Mouse (Mus musculus) gastrocnemius, postnatal 36 days (tissue): ENCODE measurements at regions not wholly inside any gene's neighbourhood (a gene's known extent, or its start where the extent isn't known, plus 50 kb on each side); places are given as distances from the start of the nearest gene placed in this dataset.
"Not testable (repeated sequence)": the region's sequence is repeated elsewhere in the genome, so short reads cannot be mapped to it uniquely, and the experiment has no call there.

Experiments
- DNase-seq, 2 experiments: peaks; one replicate each; pipeline ENCODE4 v3.0.0; 2022
- intact Hi-C: fragments of 180-260 bp; cut with DNase I; formaldehyde crosslinking; loops from one replicate; pipeline ENCODE4 v1.15.1; 2025

DNA sequence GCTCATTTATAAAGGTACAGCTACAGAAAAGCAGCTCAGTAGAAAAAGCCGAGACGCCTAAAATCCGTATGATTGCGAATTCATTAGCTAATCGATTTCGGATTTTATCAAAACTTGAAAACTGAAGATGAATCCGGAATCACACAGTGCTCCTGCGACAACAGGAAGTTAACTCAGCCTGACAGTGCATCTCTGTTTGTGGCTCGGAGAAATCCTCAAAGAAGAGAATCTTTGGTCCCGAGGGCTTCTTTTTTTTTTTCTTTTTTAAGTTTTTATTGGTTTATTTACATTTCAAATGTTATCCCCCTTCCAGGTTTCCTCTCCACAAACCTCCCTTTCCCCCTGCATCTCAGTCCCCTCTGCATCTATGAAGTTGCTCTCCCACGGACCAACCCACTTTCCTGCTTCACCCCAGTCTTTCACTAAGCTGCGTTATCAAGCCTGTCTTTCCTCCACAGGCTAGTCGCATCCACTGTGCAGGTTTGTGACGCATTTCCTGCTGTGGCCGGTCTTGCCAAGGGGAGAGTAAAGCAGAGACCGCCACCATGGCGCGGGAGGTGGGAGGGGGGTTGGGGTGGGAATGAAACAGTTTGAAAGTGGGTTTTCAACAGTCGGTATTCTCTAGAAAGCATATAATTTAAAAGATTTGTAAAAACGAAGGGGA lies 593.4 kb upstream of the Snrpn start:
- intact Hi-C loops = loop anchor here (5.0 kb wide), 1 partner anchor 59 kb away; no protein-coding TSS in a partner anchor

DNA sequence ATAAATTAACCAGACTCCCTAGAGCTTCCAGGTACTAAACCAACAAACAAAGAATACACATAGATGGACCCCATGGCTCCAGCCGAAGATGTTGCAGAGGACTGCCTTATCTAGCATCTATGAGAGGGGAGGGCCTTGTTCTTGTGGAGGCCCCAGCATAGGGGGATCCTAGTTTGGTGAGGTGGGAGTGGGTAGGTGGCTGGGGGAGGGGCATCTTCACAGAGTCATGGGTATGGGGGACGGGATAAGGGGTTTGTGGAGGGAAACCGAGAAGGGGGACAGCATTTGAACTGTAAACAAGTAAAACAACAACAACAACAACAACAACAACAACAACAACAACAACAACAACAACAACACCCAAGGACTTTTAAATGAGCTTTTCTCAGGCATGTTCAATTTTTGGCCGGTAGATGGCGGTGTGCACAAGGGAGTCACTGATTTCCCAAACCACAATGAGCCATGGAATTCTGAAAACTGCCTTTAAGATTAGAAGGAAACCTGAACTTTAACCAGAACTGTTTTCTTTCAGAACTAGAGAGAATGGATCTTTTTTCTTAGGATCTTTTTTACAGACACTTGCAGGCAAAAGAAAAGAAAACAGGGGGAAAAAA lies 588.2 kb upstream of the Snrpn start:
- intact Hi-C loops, DNase-seq: not testable (repeated sequence)

More for the DNA sequence above, 593.4 kb upstream of the Snrpn start:
- DNase-seq = not testable (repeated sequence)
